Mouse (Mus musculus): ENCODE measurements around the gene Map7d1.

The Map7d1 gene

DNA sequence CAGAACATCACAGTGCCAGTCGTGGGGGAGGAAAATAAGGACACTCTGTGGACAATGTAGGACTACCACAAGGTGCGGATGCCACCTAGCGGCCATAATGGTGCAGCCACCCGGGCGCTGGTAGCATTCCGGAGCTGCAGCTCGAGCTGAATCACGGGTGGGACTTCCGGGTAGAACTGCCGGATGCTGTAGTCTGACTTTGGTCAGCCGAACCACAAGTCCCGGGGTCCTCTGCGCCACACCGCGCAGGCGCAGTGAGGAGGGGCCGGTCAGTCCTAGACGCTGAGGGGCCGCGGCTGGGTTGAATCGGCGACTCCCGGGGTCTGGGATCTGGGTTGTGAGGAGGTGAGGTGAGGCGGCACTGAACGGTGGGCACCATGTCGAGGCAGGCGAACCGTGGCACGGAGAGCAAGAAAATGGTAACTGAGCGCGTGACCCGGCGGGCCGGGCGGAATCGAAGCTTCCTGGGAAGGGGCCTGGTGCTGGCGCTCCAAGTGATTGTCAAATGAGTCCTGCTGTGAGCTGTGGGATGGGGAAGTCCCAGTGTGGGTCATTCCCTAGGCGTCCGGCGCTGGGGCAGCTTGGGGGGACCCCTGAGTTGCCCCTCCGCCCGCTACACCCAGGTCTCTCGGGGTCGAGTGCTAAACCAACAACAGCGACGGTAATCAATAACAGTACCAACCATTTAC, 6.1 kb upstream of the Map7d1 start, which contains the start of gene Trappc3:
TSS of gene Trappc3 (plus strand) at position 207 of the 689 bp plus-strand sequence.
- peak; percentile 99 to 100 for DNase-seq

DNA sequence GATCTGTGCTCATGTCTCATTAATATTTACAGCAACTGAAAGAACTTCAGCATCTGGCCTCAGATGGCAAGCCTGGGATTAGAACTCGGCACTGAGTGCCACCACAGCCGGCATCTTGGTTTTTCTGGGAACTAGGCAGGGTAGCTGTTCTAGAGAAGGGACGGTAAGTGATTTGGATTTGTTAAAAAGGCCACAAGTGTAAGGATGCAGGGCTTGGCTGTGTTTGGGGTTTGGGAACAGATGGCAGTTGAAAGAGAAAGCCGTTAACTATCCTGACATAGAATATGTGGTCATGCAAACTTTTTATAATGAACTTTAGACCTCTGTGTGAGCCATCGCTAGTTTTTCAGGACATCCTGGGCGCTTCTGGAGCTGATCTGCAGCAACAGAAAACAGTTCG, 5.5 kb upstream of the Map7d1 start:
- no peak for DNase-seq

GRCm38 (mm10) chr4:126261266-126261665, 5.1 kb upstream of the Map7d1 start:
- DNase-seq: peak; percentile 15 to 40

- peak; percentile 91 to 95 for DNase-seq
Measured at GRCm38 (mm10) chr4:126260520-126261201, 4.5 kb upstream of the Map7d1 start.

GRCm38 (mm10) chr4:126259523-126260160, 3.5 kb upstream of the Map7d1 start:
- DNase-seq: peak; percentile 89 to 91

- peak; percentile 22 to 28 for DNase-seq
Measured at GRCm38 (mm10) chr4:126259063-126259462, 2.9 kb upstream of the Map7d1 start.

- DNase-seq: peak; percentile 54 to 63
Measured at GRCm38 (mm10) chr4:126256967-126257881, 1.1 kb upstream of the Map7d1 start.

DNA sequence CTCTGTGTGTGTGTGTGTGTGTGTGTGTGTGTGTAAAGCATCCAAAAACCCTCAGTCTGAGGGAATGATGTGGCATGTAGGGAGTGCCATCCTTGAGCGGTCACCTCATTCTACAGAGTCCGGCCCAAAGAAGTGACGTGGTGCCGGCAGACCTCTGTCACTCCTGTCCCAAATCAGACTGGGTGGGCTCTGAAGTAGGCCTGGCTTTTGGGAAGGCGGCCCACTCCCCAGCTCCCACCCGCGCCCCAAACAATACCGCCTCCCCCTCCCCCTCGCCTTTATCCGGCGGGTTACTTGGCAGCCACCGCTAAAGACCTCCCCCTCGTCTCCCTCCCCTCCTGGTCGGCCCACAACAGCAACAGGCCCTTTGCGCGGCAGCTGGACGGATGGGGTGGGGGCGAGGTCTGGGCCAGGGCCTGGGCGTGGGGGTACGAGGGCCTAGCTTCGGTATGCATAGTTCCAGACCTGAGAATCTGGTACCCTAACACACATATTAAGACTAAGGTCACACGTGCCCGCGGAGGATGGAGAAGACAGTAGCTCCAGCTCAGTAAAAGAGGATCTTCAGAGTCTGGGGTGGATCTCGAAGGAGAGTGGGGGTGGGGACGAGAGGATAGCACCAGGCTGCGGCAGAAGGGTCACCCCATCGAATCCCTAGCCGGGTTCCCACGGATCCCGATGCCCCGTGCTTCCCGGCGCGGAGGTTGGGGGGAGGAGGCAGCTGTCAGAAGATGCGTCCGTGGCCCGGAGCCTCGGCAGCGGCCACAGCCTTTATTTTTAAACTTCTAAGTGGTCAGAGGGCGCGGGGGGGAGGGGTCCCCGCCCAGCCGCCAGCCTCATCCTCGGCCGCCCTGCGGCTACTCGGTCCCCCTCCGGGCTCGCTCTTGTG, 786 bp downstream of the Map7d1 start:
- peak; percentile 55 to 65 for DNase-seq

- DNase-seq: peak; percentile 73 to 78
Measured at GRCm38 (mm10) chr4:126254315-126255112, 1.6 kb downstream of the Map7d1 start.

DNA sequence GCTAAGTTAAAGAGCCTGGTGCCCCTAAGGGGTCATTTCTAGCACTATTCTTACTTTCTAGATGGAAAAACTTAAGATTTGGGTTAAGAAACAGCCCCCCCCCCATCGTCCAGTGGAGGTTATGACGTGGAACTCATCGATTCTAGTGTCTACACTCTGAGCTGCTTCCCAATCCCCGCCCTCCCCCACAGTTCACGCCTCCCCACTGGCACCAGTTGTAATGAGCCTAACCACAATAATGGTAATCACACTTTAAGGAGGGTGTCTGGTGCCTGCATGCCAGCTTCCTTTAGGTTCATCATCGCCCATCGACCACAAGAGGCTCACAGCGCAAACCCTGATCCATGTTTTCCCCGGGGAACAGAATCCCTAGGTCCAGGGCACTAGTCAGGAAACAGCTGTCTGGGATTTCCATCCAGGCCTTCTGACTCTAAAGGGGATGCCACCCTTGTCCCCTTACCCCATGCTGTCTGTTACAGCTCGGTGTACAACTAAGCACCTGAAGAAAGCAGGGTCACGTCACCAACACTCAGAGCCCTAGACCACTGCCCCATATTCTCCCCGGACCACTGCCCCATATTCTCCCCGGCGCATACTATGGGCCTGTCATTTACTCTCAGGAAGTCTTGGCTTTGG, 2.4 kb downstream of the Map7d1 start:
- no peak for DNase-seq

GRCm38 (mm10) chr4:126252411-126253237, 3.5 kb downstream of the Map7d1 start:
- DNase-seq: no peak

DNA sequence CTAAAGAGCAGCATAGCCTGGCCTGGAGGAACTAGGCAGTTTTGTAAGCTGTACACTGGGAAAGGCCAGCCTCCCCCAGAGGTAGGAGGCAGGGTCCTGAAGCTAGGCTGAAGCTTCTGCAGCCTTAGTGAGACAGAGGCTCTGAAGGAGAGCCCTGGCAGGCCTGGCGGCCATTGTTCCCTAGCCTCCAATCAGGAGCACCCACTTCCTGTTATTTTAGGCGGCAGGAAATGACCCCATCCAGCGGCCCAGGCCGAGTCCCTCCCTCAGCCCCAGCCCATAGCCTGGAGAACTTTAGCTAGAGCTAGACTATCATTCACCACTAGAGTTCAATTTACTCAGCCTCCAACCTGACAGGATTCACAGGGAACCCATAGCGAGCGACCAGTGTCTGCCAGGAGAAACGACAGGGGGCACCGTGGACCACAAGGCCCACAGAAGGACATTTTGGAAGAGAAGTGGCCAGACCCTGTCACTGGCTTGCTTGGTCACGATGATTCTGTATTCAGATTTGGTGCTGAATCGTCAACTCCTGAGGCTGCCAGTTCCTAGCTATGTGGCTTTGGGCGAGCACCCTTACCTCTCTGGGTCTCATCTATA, 4.4 kb downstream of the Map7d1 start:
- peak; percentile 75 to 85 for DNase-seq

GRCm38 (mm10) chr4:126250659-126251058, 5.5 kb downstream of the Map7d1 start:
- no peak for DNase-seq

DNA sequence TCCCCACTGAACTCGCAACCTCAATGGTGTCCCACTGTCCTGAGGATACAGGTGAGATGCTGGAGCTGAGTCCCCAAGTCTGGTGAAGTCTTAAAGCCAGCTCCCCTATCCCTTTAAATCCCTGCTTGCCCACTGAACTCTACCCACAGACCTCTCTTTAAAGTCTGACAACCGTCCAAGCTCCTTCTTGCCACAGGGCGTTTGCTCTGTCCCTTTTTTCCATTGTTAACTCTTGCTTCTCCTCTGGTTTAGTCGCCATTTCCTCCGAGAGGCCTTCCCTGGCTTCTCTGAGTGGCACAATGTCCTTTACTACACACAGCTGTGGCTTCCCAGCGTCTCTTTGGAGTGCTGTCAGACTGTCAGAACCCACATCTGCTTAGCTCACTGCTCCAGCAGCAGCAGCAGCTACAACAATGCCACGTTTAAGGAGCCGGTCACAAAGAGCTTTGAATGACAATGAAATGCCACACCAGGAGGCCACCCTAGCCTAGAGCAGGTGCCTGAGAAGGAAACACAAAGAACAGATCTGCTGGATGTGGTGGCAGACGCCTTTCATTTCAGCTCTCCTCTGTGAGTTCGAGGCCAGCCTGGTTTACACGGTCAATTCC, 7.8 kb downstream of the Map7d1 start:
- no peak for DNase-seq

- DNase-seq: no peak
Measured at GRCm38 (mm10) chr4:126246202-126246889, 9.8 kb downstream of the Map7d1 start.

GRCm38 (mm10) chr4:126242510-126242909, 13.6 kb downstream of the Map7d1 start:
- no peak for DNase-seq

DNA sequence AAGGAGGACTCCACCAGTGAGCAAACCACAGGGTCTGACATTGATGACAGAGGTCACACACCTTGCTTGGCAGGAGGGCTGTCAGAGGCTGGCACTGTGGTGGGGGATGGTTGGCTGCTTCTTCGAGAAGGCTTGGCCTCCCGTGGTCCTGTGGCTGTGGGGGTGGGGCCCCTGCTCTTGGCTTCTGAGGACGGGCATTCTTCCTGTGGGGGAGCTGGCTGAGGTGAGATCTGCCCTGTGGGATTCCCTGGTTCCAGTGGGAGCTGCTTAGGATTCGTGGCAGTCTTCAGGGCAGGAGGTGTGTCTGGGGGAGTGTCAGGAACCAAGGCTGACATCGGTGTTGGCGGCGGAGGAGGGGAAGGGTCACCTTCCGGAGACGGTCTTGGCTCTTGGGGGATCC, 14.2 kb downstream of the Map7d1 start:
- no peak for DNase-seq

All from lung, adult 18-20 months (tissue).